Mouse (Mus musculus) liver, postnatal 0 days (tissue): ENCODE results near the gene Noto.

ENCODE experiments used
- CTCF ChIP-seq: sonication (generic); IDR thresholded peaks from 2 replicates; pipeline ENCODE4 v1.5.1; 2016; ENCODE audit warnings: antibody characterized with exemption, low read depth
- EP300 ChIP-seq: IDR thresholded peaks from 2 replicates; pipeline ENCODE4 v1.6.1; 2016; ENCODE audit warnings: antibody characterized with exemption, low read depth, mild to moderate bottlenecking

DNA sequence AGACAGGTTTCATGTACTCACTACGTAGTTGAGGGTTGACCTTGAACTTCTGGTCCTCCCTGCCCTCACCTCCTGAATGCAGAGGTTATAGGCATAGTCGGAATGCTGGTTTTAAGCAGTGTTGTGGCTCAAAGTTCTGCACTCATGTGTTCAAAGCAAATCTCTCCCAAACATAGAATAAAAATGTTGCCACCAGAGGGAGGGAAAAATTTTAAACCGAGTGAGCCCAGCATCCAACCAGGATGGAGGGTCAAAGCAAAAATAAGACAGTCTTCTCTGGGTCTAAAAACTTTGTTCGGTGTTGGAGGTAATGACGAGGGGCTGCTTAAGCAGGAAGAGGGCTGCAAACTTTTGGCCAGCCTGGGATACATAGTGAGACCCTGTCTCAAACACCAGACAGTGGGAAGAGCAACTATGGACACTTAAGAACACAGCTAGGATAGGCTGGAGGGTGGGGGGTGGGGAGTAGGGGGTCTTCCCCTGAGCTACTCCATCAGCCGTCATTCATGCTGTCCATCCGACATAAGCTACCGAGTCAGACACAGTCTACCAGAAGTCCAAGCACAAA is 7.7 kb downstream of the Noto start:
- no peak for TF ChIP-seq EP300
- no peak for TF ChIP-seq CTCF
